Mouse (Mus musculus): Measurements from ENCODE around the gene 1810055G02Rik. TPM values are rescaled to one million over a fixed set of nuclear protein-coding genes. Genes with fewer than 3 reads are reported as not detected.

Gene 1810055G02Rik
- polyA plus RNA-seq, 1 experiment from 2014 or later: 37.2 TPM

DNA sequence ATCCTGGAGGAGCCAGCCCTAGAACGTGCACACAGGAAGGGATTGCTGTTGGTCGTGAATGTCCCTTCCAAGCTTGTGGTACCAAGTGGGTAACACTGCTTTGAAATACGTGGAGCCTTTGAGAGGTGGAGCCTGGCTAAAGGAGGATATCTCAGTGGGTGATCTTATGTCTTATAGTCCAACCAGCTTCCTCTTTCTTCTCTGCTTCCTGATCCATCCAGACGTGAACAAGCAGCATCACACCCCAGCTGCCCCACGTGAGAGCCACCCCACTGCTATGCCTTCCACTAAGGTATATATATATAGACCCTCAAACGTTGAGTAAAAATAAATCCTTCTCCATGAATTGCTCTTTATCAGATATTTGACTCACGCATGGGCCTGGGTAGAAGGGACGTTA lies 45.6 kb downstream of the 1810055G02Rik start:
- 58% methylated on average over 8 of the region's 8 CpGs for WGBS
- Histone ChIP-seq H3K36me3 (ENCODE audit: control insufficient read depth, insufficient read depth) (no peaks in the 10 kb centered on the region), H3K4me1 (replicated peaks; ENCODE audit: control insufficient read depth, insufficient read depth, low read length) (no peaks in the 10 kb centered on the region), H3K9me3 (ENCODE audit: control insufficient read depth, low read length) (no peaks in the 10 kb centered on the region), H3K27ac (ENCODE audit: low read length) (no peak overlapping the region), H3K27me3 (replicated peaks; ENCODE audit: control insufficient read depth, insufficient read depth, low read length) (no peaks in the 10 kb centered on the region), H3K4me3 (replicated peaks; ENCODE audit: low read length) (no peak overlapping the region), H3K9ac (replicated peaks; ENCODE audit: low read depth, low read length) (no peak overlapping the region), H3K4me2 (ENCODE audit: low read length) (no peak overlapping the region)
- ATAC-seq: no peak

DNA sequence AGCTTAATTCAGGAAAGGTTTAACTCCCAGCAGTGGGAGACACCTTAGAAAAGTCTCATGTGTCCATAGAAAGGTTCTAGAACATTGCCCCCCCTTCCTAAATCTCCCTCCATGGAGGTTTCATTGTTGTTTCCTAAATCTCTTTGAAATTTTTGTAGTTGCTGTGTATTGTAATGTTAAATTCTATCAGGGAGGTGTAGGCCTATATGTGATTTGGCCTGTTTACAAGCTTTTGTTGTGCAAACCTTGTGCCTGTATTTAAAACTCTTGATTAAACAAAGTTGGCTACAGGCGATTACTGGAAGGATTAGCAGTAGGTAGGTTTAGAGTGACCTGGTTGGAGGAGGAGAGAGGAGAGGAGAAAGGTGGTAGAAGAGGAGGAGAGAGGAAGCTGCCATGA lies 49.8 kb downstream of the 1810055G02Rik start:
- no peak overlapping the region for H3K4me2 ChIP-seq (ENCODE audit: low read length)
- H3K27ac ChIP-seq (ENCODE audit: low read length): no peak overlapping the region
- no peak for ATAC-seq
- H3K27me3 ChIP-seq (replicated peaks; ENCODE audit: control insufficient read depth, insufficient read depth, low read length): no peaks in the 10 kb centered on the region
- H3K9me3 ChIP-seq (ENCODE audit: control insufficient read depth, low read length): no peaks in the 10 kb centered on the region
- no peaks in the 10 kb centered on the region for H3K36me3 ChIP-seq (ENCODE audit: control insufficient read depth, insufficient read depth)
- H3K9ac ChIP-seq (replicated peaks; ENCODE audit: low read depth, low read length): no peak overlapping the region
- no peak overlapping the region for H3K4me3 ChIP-seq (replicated peaks; ENCODE audit: low read length)
- WGBS: 56% methylated on average over 1 of the region's 1 CpGs
- H3K4me1 ChIP-seq (replicated peaks; ENCODE audit: control insufficient read depth, insufficient read depth, low read length): no peaks in the 10 kb centered on the region

GRCm38 (mm10) chr19:3765221-3765820 lies 57.2 kb downstream of the 1810055G02Rik start:
- Histone ChIP-seq H3K4me3 (replicated peaks; ENCODE audit: low read length) (no peak overlapping the region), H3K36me3 (ENCODE audit: control insufficient read depth, insufficient read depth) (no peaks in the 10 kb centered on the region), H3K4me1 (replicated peaks; ENCODE audit: control insufficient read depth, insufficient read depth, low read length) (peaks cover 18% of the 10 kb centered on the region), H3K27me3 (replicated peaks; ENCODE audit: control insufficient read depth, insufficient read depth, low read length) (no peaks in the 10 kb centered on the region), H3K9me3 (ENCODE audit: control insufficient read depth, low read length) (no peaks in the 10 kb centered on the region), H3K27ac (ENCODE audit: low read length) (no peak overlapping the region), H3K9ac (replicated peaks; ENCODE audit: low read depth, low read length) (no peak overlapping the region), H3K4me2 (ENCODE audit: low read length) (no peak overlapping the region)
- WGBS: 86% methylated on average over 4 of the region's 4 CpGs
- no peak for ATAC-seq

DNA sequence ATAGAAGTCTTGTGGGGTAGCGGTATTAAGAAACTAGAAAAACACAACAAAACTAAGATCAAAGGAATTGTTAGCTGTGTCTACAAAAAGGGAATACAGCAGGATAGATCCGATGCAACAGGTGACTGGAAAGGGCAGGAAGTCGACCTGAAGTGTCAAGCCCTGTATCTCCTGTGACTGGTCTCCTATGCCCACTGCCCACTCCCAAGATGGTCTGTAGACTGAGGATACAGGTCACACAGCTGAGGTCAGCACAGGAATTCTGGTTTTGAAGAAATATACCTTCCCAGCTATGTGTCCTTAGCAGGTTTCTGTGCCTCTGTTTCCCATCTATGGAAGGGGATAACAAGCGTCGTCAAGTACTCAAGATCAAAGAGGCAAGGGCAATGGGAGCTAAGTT lies 58.3 kb downstream of the 1810055G02Rik start:
- no peaks in the 10 kb centered on the region for H3K27me3 ChIP-seq (replicated peaks; ENCODE audit: control insufficient read depth, insufficient read depth, low read length)
- no peak overlapping the region; the same call in 1 of the 2 replicates for H3K4me3 ChIP-seq (replicated peaks; ENCODE audit: low read length)
- peak overlapping the region; percentile 91 for H3K4me2 ChIP-seq (ENCODE audit: low read length)
- H3K9me3 ChIP-seq (ENCODE audit: control insufficient read depth, low read length): no peaks in the 10 kb centered on the region
- WGBS: 92% methylated on average over 5 of the region's 5 CpGs
- H3K4me1 ChIP-seq (replicated peaks; ENCODE audit: control insufficient read depth, insufficient read depth, low read length): peaks cover 20% of the 10 kb centered on the region
- peak overlapping the region; percentile 100 for H3K27ac ChIP-seq (ENCODE audit: low read length)
- no peaks in the 10 kb centered on the region for H3K36me3 ChIP-seq (ENCODE audit: control insufficient read depth, insufficient read depth)
- ATAC-seq: no peak
- H3K9ac ChIP-seq (replicated peaks; ENCODE audit: low read depth, low read length): peak overlapping the region; percentile 100

DNA sequence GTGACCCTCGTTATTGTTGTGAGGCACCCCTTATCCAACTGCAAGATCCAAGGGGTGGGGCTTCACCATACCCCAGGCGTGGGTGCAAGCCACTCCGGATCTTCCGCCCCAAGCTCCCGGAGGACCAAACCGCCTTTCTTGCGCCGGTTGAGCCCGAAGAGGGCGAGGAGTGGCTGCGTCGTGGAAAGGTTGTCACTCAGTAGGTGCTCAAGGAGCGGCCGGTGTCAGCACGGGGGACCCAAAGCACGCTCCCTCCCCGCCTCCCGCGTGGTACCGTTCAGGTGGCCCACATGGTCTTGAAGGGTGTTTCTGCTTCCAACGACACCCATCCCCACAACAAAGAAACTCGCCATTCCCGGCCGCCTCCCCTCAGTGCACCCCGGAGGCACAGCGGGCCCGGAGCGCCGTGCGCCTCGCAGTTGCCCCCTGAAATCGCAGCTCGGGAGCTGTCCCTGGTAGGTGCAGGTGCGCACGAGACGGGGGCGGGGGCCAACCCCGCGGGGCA lies 59.2 kb downstream of the 1810055G02Rik start, which contains the start of gene Kmt5b:
TSS of gene Kmt5b (plus strand) at position 146 of the 505 bp plus-strand sequence.
- peak; percentile 57 for ATAC-seq
- H3K27me3 ChIP-seq (replicated peaks; ENCODE audit: control insufficient read depth, insufficient read depth, low read length): no peaks in the 10 kb centered on the region
- WGBS: under 1% methylated on average over 39 of the region's 39 CpGs
- no peaks in the 10 kb centered on the region for H3K9me3 ChIP-seq (ENCODE audit: control insufficient read depth, low read length)
- H3K27ac ChIP-seq (ENCODE audit: low read length): peak within 1 kb of the TSS; percentile 100
- peak within 1 kb of the TSS; percentile 91 for H3K4me2 ChIP-seq (ENCODE audit: low read length)
- H3K4me3 ChIP-seq (replicated peaks; ENCODE audit: low read length): peak within 1 kb of the TSS; percentile 92
- H3K4me1 ChIP-seq (replicated peaks; ENCODE audit: control insufficient read depth, insufficient read depth, low read length): peaks cover 20% of the 10 kb centered on the region
- no peaks in the 10 kb centered on the region for H3K36me3 ChIP-seq (ENCODE audit: control insufficient read depth, insufficient read depth)
- peak within 1 kb of the TSS; percentile 100 for H3K9ac ChIP-seq (replicated peaks; ENCODE audit: low read depth, low read length)

Other genes starting within 250 kb of the 1810055G02Rik start
- 68.4 and 73.4 TPM in 2 replicates for gene Ppp6r3, start 132.5 kb upstream of the 1810055G02Rik start, polyA plus RNA-seq (2015; fragmentation: Nextera tagmentation; extraction: Ambion mirVana)
- 1.8 and 2.3 TPM in 2 replicates for gene Lrp5, start 21.7 kb upstream of the 1810055G02Rik start, polyA plus RNA-seq (2015; fragmentation: Nextera tagmentation; extraction: Ambion mirVana)
- 56.7 and 58.5 TPM in 2 replicates for gene Kmt5b, start 59.1 kb downstream of the 1810055G02Rik start, polyA plus RNA-seq (2015; fragmentation: Nextera tagmentation; extraction: Ambion mirVana)
- gene Chka, start 143.5 kb downstream of the 1810055G02Rik start, polyA plus RNA-seq (2015; fragmentation: Nextera tagmentation; extraction: Ambion mirVana): 57.5 and 66.7 TPM in 2 replicates
- 9.0 and 11.2 TPM in 2 replicates for gene Tcirg1, start 198.8 kb downstream of the 1810055G02Rik start, polyA plus RNA-seq (2015; fragmentation: Nextera tagmentation; extraction: Ambion mirVana)
- gene Ndufs8, start 204.5 kb downstream of the 1810055G02Rik start, polyA plus RNA-seq (2015; fragmentation: Nextera tagmentation; extraction: Ambion mirVana): 186 and 207 TPM in 2 replicates
- 1.2 and 1.4 TPM in 2 replicates for gene Aldh3b1, start 221.5 kb downstream of the 1810055G02Rik start, polyA plus RNA-seq (2015; fragmentation: Nextera tagmentation; extraction: Ambion mirVana)
- 7.7 TPM in 2 replicates for gene Unc93b1, start 226.9 kb downstream of the 1810055G02Rik start, polyA plus RNA-seq (2015; fragmentation: Nextera tagmentation; extraction: Ambion mirVana)

Data from forebrain, embryonic 16.5 days (tissue).